Mouse (Mus musculus): ENCODE results near the gene Mlec.
"Not testable (repeated sequence)": the region's sequence is repeated elsewhere in the genome, so short reads cannot be mapped to it uniquely, and the experiment has no call there.

The Mlec gene

DNA sequence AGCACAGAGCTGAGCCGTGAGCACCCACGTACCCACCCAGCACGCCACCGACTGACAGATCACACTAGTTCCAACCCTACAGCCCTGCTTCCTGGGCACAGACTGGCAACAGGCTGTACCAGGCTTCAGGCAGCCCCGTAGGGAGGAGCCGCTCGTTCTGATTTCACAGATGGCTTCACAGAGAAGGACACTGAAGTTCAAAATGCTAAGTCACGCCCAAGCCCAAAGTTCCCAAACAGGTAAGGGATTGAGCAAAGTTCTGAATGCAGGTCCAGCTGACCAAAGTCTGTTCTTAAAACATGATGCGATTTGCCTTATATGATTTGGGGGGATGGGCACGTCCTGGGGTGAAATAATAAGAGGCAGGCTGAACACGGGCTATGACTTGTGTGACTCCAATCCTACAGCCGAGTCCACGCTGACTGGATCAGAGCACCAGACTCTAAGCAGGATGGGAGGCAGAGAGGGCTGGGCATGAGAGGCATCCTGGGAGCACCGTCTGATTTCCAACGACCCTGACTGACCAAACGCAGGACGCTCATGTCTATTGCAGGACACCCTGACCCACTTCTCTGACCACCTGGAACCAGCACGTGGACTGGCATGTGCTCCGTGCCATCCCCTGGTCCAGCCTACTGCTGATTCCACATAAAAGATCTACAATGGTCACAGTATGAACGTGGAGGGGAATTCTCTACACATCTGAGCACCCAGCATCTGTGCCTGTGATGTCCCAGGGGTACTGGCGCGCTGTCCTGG lies 30.4 kb downstream of the Mlec start:
- DNase-seq (ENCODE audit: low spot score in 2 of 2): no peak

DNA sequence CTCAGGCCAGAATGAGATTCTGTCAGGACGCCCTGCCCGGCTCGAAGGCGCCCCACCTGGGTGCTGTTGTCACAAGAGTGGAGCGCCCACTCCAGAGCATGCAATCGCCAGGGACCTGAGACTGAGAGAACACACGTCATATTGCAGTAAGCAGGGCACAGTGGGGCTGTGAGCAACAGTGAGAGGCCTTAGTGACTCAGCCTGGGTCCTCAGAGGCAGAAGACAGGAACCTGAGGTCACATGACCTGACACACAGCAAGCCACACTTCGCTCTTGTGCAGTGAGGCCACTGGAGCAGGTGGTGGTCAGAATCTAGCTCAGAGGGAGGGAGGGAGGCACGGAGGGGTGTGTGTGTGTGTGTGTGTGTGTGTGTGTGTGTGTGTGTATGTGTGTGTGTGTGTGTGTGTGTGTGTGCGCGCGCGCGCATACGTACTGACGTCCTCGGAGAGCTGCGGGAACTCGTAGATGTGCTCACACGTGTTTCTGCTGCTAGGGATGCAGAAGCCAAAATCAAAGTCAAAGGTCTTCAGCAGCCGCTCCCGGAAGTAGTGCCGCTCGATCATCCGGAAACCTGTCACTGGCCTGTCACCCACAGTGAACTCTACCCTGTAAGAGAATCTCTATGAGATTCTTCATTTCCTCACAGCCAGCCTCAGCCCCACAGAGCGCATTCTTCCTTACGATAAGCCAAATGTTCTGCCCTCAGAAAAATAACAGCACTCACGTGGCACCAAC lies 31.2 kb downstream of the Mlec start:
- peak in 1 of 2 experiments; percentile 14 for DNase-seq (ENCODE audit: low spot score in 2 of 2)

DNA sequence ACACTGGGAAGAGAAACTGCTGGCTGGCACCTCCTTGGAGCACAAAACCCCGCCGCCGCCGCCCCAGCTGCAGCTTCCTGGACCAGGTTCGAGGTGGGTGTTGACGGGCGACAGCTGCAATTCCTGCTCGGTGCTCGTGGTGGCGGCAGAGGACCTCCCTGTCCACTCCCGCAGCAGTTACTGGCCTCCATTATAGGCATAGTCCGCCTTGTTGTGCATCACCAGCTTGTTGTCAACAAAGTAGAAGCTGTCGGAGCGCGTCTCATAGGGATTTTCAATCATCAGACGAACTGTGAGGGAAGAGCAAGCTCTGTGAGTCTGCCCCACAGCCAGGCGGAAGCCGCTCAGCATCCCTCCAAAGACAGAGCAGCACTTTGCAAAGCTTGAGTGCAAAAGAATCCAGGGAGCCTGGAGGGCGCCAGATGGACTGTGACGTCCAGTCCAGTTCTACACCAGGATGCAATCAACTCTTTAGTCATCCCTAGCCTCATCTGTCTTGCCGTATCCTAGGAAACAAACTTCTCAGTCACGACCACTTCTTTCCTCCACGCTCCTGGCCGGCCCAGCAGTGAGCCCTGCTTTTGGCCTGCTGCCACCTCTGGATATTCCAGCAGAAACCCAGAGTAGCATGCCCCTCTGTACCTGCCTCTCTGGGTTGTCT lies 32.6 kb downstream of the Mlec start:
- DNase-seq (ENCODE audit: low spot score in 2 of 2): peak; percentile 71 to 85

DNA sequence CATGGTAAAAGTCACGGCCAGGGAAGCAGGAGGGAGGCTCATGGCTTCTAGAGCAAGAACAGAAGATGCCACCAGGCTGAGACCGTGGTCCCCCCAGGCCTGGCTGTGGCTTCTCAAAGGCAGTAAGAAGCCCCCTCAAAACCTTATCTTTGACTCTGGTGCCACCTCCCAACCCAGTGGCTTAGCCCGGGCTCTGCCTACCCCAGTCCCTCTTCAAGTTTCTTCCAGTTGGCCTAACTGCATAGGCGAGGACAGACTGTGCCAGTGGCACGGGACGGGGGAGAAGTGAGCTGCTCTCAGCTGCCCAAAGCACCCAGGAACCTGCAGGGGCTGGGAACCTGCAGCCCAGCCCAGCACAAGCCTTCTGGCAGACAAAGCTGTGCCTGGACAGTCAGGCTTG lies 33.3 kb downstream of the Mlec start:
- DNase-seq (ENCODE audit: low spot score in 2 of 2): no peak

DNA sequence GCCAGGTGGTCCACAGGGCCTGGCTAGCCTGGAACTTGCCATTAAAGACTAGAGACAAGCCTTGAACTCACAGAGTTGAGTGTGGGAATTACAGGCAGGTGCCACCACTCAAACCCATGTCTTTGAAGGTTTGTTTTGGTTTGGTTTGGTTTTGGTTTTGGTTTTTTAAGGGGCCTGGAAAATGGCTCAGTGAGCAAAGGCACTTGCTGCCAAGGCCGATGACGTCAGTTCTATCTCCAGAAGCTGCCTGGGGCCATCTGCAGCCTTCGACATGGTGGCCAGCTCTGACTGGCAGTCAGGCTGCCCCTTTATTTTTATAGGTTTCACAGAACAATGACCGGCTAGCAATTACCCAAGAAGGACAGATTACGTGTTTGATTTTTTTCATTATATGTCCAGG lies 37.0 kb downstream of the Mlec start:
- DNase-seq (ENCODE audit: low spot score in 2 of 2): no peak

DNA sequence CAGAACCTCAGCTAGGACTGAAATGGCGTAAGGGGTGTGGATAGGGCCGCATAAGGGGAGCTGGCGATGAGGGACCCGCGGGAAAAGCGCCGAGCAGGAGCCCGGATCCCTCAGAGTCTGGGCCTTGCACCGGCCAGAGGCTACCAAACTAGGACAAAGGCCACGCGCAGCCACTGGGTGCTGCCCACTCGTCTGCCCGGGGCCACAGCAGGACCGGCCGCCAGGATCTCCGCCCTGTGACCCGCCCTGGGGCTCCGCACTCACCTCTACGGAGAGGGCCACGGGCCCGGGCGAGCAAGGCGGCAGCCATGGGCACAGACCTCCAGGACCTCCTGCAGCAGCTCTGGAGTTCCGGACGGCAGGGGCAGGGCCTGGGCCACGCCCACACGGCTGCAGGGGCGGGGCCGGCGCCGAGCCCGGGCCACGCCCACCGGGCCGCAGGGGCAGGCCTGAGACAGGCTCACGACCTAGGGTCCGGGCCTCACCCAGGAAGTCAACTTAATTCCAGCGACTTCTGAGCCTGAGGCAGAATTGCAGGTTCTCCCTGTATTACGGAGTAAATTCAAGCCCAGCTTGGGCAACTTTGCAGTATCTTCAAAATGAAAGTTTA lies 38.9 kb downstream of the Mlec start, which contains the start of gene Acads:
Acads (minus strand) TSS at position 386 of the 610 bp plus-strand sequence.
- DNase-seq (ENCODE audit: low spot score in 2 of 2): peak; percentile 85 to 88

DNA sequence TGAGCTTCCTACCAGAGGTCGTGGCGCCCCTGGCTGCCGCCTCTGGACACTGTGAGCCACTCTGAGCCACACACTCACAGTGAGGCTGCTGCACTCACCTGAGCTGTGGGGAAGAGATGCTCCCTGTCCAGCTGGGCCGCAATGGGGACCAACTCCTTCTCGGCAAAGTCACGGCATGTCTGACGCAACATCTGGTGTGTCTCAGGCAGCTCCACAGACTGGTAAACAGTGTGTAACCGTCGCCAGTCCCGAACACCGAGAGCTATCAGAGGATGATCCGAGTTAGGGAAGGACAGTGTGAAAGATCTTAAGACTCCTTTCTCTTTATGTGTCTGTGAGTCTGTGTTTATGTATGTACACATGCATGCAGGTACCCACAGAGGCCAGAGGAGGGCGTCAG lies 40.5 kb downstream of the Mlec start:
- no peak for DNase-seq (ENCODE audit: low spot score in 2 of 2)

DNA sequence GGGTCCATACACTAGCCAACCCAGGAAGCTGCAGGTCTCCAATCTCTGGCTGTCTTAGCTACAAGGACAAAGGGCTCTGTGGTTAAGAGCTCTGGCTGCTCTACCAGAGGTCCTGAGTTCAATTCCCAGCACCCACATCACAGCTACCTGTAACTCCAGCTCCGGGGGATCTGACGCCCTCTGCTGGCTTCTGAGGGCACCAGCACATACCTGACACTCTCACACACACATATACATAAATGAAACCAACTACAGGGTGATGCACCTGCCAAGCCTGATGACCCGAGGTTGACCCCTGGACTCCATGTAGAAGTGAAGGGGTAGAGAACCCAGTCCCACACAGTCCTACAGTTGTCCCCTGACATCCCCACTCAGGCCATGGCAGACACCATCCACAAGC lies 41.6 kb downstream of the Mlec start:
- no peak for DNase-seq (ENCODE audit: low spot score in 2 of 2)

DNA sequence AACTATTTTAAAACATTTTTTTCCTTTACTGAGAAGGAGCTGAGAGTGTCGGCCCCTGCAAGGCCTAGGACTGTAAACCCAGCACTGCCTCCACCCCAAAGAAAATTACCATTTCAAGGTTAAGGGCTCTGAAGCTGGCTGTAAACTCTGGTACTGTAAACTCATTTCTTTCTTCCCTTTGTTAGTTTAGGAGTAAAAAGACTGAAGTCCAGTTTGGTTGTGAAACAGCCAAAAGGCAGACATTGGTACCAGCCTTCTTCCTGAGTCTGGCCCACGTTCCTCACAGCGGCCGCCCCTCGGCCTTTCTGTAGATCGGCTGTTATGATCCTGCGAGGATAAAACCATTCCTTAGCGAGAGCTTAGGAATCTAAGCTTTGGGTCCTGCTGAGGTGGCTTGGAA lies 43.5 kb downstream of the Mlec start:
- no peak for DNase-seq (ENCODE audit: low spot score in 2 of 2)

DNA sequence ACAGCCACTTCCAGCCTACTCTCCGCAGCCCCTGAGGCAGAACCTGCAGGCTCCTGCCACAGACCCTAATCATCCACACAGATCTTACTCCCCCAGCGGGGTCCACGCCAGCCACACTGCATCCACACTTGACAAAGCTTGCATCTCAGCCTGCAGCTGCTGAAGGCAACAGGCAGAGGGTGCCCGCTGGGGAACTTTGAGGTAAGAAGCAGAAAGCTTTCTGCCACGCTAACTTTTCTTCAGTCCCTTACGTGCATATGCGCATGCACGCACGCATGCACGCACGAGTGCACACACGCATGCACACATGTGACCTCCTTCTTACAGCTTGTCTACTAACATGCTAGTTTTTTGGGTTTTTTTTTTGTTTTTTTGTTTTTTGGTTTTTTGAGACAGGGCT lies 44.7 kb downstream of the Mlec start:
- DNase-seq (ENCODE audit: low spot score in 2 of 2): no peak

DNA sequence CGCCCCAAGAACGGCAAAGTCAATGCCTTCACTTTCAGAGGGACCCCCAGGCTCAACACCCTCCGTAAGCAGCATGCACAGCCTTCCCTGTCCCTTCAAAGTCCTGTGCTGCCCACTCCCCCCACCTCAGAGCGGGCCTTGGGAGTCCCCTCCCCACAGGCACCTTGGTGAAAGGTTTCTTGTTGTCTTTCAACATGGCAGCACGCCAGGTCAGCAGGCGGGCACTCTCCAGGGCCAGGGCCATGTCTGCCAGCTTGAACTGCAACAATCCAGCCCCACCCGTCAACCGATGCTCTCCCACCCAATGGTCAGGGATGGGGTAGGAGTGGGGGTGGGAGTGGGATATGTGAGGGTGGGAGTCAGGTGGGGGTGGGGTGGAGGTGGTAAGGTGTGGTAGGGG lies 46.8 kb downstream of the Mlec start:
- DNase-seq (ENCODE audit: low spot score in 2 of 2): no peak

DNA sequence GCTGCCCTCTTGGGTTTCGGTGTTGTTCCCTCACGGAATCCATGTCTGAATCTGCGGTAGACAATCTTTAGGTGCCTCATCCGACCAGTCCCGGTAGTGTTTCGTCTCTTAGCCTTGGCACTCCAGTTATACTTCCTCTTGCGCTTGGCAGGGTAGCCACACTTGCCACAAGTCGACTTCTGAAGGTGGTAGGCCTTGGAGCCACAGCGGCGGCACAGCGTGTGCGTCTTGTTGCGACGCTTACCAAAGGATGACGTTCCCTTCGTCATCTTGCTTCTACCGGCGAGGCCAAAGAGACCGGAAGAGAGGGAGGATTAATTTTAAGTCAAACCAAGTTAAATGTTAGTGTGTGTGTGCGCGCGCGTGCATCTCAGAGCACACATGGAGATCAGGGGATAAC lies 54.7 kb downstream of the Mlec start:
- DNase-seq (ENCODE audit: low spot score in 2 of 2): not testable (repeated sequence)

DNA sequence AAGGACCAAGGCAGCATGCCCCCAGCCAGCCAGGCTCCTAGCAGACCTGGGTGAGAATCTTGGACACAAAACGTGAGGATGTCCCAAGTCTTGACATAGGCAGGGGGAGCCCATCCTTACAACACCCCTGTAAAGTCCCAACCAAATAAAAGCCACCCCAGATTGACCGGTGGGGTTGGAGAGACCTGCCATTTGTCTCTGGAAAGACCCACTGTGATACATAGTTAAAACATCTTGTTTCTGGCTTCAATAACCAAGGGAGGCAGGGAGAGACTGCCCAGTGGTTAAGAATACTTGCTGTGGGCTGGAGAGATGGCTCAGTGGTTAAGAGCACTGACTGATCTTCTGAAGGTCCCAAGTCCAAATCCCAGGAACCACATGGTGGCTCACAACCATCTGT lies 55.7 kb downstream of the Mlec start:
- no peak for DNase-seq (ENCODE audit: low spot score in 2 of 2)

DNA sequence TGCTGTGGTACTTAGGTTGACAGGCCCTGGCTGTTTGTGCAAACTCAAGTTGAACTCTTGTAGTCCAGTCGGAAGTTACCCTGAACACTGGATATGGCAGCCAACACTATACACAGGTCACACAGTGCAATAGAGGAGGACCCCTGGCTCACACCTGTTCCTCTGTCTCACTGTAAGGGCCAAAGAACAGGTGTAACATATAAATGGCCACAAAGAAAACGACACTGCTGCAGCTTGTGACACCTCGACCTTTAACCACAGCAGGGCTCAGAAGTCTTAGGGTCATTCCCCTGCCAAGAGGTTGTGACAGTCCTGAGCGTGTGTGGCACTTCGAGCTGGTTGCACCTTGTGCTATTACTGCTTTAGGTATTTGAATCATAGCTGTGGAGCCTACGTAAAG lies 57.5 kb downstream of the Mlec start:
- no peak for DNase-seq (ENCODE audit: low spot score in 2 of 2)

DNA sequence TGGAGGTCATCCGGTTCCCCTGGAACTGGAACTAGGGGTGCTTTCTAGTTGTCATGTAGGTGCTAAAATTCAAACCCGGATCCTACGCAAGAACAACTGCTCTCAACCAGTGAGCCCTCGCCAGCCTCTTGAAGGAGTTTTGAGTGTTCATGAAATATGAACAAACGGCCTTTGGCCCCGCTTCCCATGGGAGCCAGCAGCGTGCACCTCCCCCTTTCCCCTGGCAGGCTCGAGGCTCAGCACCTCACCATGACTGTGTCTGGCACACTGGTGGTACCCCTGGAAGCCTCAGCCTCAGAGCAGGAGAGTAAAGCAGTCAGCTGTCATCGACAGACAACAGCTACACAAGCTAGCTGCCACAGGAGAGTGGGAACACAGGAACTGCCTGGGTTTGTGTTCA lies 58.0 kb downstream of the Mlec start:
- DNase-seq (ENCODE audit: low spot score in 2 of 2): no peak

DNA sequence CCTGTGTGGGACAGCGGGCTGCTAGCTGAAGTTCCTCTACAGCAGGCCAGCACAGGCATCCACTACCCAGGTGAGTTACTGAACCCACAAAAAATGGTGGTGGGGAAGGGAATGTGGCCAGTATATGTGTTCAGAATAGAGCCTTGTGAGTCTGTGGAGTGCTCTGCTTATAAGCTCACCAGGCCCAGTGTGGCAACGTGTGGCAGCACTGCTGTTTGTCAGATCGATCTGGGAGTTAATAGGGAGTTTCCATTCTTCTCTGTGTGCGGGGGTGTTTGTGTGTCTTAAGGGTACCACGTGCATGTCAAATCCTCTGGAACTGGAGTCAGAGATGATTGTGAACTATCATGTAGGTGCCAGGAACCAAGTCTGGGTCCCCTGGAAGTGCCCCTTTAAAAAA lies 58.4 kb downstream of the Mlec start:
- no peak for DNase-seq (ENCODE audit: low spot score in 2 of 2)

DNA sequence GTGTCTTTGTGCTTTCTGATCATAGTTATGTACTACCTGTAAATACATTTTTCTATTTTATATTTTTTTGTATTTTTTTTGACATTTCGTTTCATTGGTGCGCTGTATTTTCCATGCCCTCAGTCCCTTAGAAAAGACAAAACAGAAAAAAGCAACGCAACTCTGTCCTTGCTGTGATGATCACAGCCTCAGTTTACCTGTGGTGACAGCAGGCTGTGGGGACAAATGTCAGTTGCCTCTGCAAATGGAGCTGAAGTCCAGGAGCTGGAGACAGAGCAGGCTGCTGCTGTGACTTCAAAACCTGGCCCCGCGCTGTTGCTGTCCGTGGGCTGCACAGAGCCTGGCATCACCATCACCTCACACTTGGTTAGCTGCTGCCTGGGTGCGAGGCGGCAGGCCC lies 59.8 kb downstream of the Mlec start, which contains the start of gene Gm10401:
Gm10401 (minus strand) TSS at position 101 of the 400 bp plus-strand sequence.
- DNase-seq (ENCODE audit: low spot score in 2 of 2): no peak
